Mouse (Mus musculus) embryonic facial prominence, embryonic 13.5 days (tissue): ENCODE results near the gene Ugt1a1. TPM values are rescaled to one million over a fixed set of nuclear protein-coding genes. Genes with fewer than 3 reads are reported as not detected.

Experiments
- ATAC-seq: fragments of 200-750 bp; cut with Nextera tagmentation; 2 replicates; pipeline ENCODE4 v1.8.0; 2017; ENCODE audit warnings: low read depth; ENCODE audit not compliant: insufficient number of reproducible peaks, insufficient read depth, low FRiP score, low TSS enrichment
- H3K27ac ChIP-seq: fragments of 300-500 bp; sonication (generic); 2 replicates; pipeline ENCODE4 v1.5.1; 2015; ENCODE audit warnings: moderate library complexity, mild to moderate bottlenecking, inconsistent platforms
- H3K27me3 ChIP-seq: fragments of 300-500 bp; sonication (generic); 2 replicates; pipeline ENCODE4 v1.6.1; 2015; ENCODE audit warnings: mild to moderate bottlenecking, inconsistent platforms
- H3K36me3 ChIP-seq: fragments of 300-500 bp; sonication (generic); 2 replicates; pipeline ENCODE4 v1.6.1; 2015; ENCODE audit warnings: mild to moderate bottlenecking, inconsistent platforms
- H3K4me1 ChIP-seq: fragments of 300-500 bp; sonication (generic); 2 replicates; pipeline ENCODE4 v1.6.1; 2015; ENCODE audit warnings: inconsistent platforms
- H3K4me2 ChIP-seq: fragments of 300-500 bp; sonication (generic); 2 replicates; pipeline ENCODE4 v1.6.1; 2015; ENCODE audit warnings: moderate library complexity, mild to moderate bottlenecking, inconsistent platforms
- H3K4me3 ChIP-seq: fragments of 300-500 bp; sonication (generic); 2 replicates; pipeline ENCODE4 v1.5.1; 2015; ENCODE audit warnings: mild to moderate bottlenecking, inconsistent platforms
- H3K9ac ChIP-seq: fragments of 300-500 bp; sonication (generic); 2 replicates; pipeline ENCODE4 v1.6.1; 2015; ENCODE audit warnings: mild to moderate bottlenecking, inconsistent platforms
- H3K9me3 ChIP-seq: fragments of 300-500 bp; sonication (generic); 2 replicates; pipeline ENCODE4 v1.6.1; 2016; ENCODE audit warnings: inconsistent platforms
- WGBS: fragments of 180-500 bp; shearing (Covaris S2); methylation state at CpG from one replicate; pipeline ENCODE4 v1.1.7; 2015; ENCODE audit warnings: mixed read lengths; 5-methylcytosine and 5-hydroxymethylcytosine counted together
- polyA plus RNA-seq: library from polyadenylated mRNA; unstranded; fragments of >200 nt; fragmentation: Nextera tagmentation; extraction: Ambion mirVana; gene quantifications from 2 replicates; pipeline ENCODE4 v1.2.1, GENCODE M21; 2015

Ugt1a1 gene
- polyA plus RNA-seq, 1 experiment from 2014 or later, result not detected

DNA sequence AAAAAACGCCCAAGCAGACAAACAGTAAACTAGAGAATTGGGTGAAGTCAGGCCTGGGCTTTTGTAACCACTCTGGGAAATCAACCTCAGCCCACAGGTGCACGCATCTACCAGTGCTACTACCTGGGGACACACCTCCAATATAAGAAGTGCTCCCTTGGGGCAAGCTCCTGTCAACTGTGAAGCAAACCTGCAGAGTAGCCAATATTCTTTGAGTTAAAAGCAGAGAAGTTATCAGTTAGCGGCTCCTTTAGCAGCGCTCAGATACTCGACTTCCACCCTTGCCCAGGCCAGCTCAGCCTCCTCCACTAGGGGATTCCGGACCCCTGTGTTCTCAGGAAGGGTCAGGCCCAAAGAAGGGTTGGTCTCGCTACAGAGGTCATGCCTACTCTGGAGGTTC is 49.9 kb downstream of the Ugt1a1 start:
- peak; percentile 0; the same call in 1 of the 2 replicates for ATAC-seq
- no peak overlapping the region for H3K4me2 ChIP-seq
- WGBS, result 87% methylated on average over 7 of the region's 7 CpGs
- no peak overlapping the region for H3K9ac ChIP-seq
- H3K27me3 ChIP-seq, result no peaks in the 10 kb centered on the region
- no peak overlapping the region for H3K4me3 ChIP-seq
- peaks cover 17% of the 10 kb centered on the region; the same call in 1 of the 2 replicates for H3K9me3 ChIP-seq
- no peaks in the 10 kb centered on the region for H3K4me1 ChIP-seq
- peaks cover 75% of the 10 kb centered on the region for H3K36me3 ChIP-seq
- no peak overlapping the region for H3K27ac ChIP-seq

DNA sequence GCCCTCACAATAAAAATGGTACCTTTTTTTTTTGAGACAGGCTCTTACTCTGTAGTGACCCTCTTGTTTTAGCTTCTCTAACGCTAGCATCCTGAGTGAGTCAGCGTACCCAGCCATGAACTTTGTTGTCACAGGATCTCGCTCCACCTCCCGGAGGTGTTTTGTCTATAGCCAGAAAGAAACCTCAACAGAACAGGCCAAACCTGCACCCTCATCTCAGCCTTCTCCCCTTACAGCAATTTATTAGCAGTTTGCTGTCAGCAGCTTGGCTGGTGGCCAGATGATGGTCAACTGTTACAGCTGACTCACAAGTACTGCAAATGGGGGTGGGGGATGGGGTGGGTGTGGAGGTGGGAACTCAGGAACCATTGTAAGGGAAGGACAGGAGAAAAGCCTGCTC is 50.5 kb downstream of the Ugt1a1 start:
- H3K9me3 ChIP-seq, result peaks cover 15% of the 10 kb centered on the region; the same call in 1 of the 2 replicates

DNA sequence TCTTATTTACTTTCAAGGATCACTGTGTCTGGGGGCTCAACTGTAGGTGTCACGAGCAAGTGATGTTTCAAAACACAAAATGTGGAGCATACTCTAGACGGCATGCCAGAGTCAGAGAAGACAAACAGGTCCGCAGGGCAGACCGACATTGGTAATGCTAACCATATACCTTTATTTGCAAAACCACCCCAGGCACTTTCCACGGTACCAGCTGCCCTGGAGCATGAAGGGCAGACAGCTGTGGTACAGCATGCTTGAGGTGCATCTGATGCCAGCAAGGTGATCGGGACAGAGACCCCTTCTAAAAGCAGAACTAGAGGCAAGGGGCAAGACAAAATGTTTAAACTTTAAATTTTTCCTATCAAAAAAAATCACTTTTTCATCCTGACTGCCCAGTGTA is 51.2 kb downstream of the Ugt1a1 start:
- no peak overlapping the region for H3K4me3 ChIP-seq
- H3K4me2 ChIP-seq, result no peak overlapping the region
- no peak for ATAC-seq
- H3K36me3 ChIP-seq, result peaks cover 88% of the 10 kb centered on the region
- no peaks in the 10 kb centered on the region for H3K4me1 ChIP-seq
- WGBS, result 70% methylated on average over 6 of the region's 6 CpGs
- peaks cover 8% of the 10 kb centered on the region; the same call in 1 of the 2 replicates for H3K9me3 ChIP-seq
- H3K27ac ChIP-seq, result no peak overlapping the region
- no peak overlapping the region for H3K9ac ChIP-seq
- H3K27me3 ChIP-seq, result no peaks in the 10 kb centered on the region

More for the DNA sequence above, 50.5 kb downstream of the Ugt1a1 start:
- Histone ChIP-seq H3K4me2 (no peak overlapping the region), H3K36me3 (peaks cover 81% of the 10 kb centered on the region), H3K9ac (no peak overlapping the region), H3K27me3 (no peaks in the 10 kb centered on the region), H3K4me3 (no peak overlapping the region), H3K27ac (no peak overlapping the region), H3K4me1 (no peaks in the 10 kb centered on the region)
- peak; percentile 6; the same call in 1 of the 2 replicates for ATAC-seq
- WGBS, result 83% methylated on average over 4 of the region's 4 CpGs

DNA sequence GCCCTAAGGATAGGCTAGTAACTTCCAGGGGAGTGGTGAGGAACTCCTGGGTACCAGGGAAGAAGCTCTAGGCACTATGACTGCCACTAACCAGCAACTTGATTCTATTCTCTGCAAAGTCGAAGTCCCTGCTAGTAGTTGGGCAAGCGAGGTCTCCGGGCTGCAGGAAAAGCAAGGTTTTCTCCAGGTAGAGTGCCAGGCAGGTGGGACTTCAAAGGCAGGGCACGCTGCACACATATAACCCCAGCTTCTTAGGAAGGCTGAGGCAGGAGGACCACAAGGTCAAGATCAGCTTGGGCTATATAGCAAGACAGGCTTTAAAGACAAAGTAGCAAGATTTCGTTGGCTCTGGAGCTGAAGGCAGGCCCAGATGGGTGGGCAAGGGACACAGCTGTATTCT is 52.0 kb downstream of the Ugt1a1 start:
- ATAC-seq, result no peak
- H3K4me2 ChIP-seq, result no peak overlapping the region
- WGBS, result 91% methylated on average over 5 of the region's 5 CpGs
- no peak overlapping the region for H3K9ac ChIP-seq
- no peaks in the 10 kb centered on the region for H3K27me3 ChIP-seq
- H3K9me3 ChIP-seq, result 0 out of 2 replicates have a peak, but pooled peaks cover 4% of the 10 kb centered on the region
- no peaks in the 10 kb centered on the region for H3K4me1 ChIP-seq
- H3K27ac ChIP-seq, result no peak overlapping the region
- peaks cover 96% of the 10 kb centered on the region for H3K36me3 ChIP-seq
- no peak overlapping the region for H3K4me3 ChIP-seq

DNA sequence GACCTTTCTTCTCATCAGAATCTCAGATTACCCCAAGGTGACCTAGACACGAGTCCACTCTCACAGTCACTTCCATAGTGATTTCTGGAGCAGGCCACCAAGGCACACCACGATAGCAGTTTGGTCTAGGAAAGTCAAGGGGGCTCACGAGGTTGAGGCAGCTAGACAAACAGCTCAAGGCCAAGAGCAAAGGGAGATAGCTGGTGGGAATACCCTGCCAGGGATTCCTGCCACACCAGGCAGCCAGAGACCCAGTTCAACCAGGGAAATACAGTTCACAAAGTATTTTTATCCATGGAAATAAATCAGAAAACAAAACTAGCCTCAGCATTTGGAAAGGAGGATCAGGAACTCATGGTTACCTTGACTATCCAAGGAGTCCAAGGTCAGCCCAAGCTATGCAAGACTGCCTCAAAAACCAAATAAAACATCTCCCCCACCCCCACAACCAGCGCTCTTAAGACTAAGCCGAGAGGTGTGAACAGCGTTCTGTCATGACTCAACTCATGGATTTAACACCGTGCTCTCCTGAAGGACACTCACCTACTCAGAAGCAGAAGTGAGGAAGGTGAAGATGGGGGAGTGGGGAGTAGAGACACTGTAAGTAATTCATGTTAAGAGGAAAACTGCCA is 52.6 kb downstream of the Ugt1a1 start:
- Histone ChIP-seq H3K36me3 (peaks cover 100% of the 10 kb centered on the region), H3K4me1 (no peaks in the 10 kb centered on the region), H3K4me3 (no peak overlapping the region), H3K4me2 (no peak overlapping the region), H3K27ac (no peak overlapping the region), H3K27me3 (no peaks in the 10 kb centered on the region), H3K9me3 (0 out of 2 replicates have a peak, but pooled peaks cover 4% of the 10 kb centered on the region), H3K9ac (no peak overlapping the region)
- WGBS, result 89% methylated on average over 7 of the region's 7 CpGs
- no peak for ATAC-seq

DNA sequence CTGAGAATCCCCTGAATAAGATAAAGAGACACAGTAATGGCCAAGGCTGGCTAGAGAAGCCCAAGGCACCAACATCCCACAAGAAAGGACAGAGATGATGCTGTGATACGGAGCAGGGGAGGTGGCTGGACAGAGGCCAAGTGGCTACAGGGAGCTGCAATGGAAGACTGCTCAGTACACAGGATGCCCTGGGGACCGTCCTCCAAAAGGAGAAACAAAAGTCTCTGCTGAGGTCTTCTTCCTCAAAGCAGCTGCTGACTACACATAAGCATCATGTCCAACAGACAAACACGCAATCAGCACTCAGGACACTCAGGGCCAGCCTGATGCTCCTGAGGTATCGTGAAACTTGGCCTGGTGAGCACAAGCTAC is 53.1 kb downstream of the Ugt1a1 start:
- H3K36me3 ChIP-seq, result peaks cover 100% of the 10 kb centered on the region
- no peaks in the 10 kb centered on the region for H3K4me1 ChIP-seq
- 0 out of 2 replicates have a peak, but pooled peaks cover 4% of the 10 kb centered on the region for H3K9me3 ChIP-seq
- H3K4me2 ChIP-seq, result no peak overlapping the region
- H3K4me3 ChIP-seq, result no peak overlapping the region
- H3K9ac ChIP-seq, result no peak overlapping the region
- no peaks in the 10 kb centered on the region for H3K27me3 ChIP-seq
- no peak for ATAC-seq
- WGBS, result 78% methylated on average over 4 of the region's 4 CpGs
- H3K27ac ChIP-seq, result no peak overlapping the region

DNA sequence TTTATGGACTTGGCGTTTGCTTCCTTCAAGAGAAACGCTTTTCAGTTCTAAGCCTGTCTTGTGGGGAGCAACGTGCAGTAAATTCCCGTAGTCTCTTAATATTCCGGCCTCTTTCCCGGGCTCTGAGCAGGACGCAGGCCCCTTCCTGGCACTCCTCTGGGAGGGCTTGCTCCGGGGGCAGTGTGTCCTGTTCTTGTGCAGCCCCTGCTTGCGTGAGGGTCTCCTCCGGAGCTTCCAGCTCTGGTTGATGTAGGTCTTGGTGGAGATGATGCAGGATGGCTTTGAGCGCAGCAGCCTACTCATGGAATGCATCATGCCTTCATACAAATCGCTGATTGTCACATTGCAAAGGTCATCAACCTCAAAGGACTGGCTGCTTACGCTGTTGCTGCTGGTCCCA is 54.4 kb downstream of the Ugt1a1 start:
- no peaks in the 10 kb centered on the region for H3K4me1 ChIP-seq
- 0 out of 2 replicates have a peak, but pooled peaks cover 4% of the 10 kb centered on the region for H3K9me3 ChIP-seq
- no peak overlapping the region for H3K4me3 ChIP-seq
- no peak overlapping the region for H3K9ac ChIP-seq
- peaks cover 91% of the 10 kb centered on the region for H3K36me3 ChIP-seq
- no peak overlapping the region for H3K27ac ChIP-seq
- no peaks in the 10 kb centered on the region for H3K27me3 ChIP-seq
- no peak for ATAC-seq
- 89% methylated on average over 13 of the region's 13 CpGs for WGBS
- no peak overlapping the region for H3K4me2 ChIP-seq

DNA sequence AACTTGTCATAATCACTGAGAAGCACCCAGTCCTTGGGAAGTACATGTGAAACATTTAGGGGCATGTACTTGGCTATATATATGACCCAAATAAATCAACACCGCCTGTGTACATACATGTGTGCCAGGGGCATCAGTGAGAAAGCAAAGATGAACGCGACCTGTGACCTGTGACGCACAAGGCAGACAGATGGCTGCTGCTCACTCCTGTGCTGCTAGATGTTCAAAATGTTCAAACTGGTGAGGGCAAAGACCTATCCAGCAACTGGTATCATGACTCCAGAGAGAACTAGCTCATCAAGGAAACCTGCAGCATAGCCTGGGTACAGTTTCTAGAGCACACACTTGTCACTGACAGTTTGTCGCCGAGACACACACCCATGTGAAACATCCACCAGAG is 55.7 kb downstream of the Ugt1a1 start:
- H3K9me3 ChIP-seq, result 0 out of 2 replicates have a peak, but pooled peaks cover 4% of the 10 kb centered on the region
- no peaks in the 10 kb centered on the region for H3K4me1 ChIP-seq
- H3K27me3 ChIP-seq, result no peaks in the 10 kb centered on the region
- peaks cover 89% of the 10 kb centered on the region for H3K36me3 ChIP-seq
- no peak overlapping the region for H3K27ac ChIP-seq
- H3K4me3 ChIP-seq, result no peak overlapping the region
- WGBS, result 95% methylated on average over 6 of the region's 6 CpGs
- no peak overlapping the region for H3K4me2 ChIP-seq
- ATAC-seq, result no peak
- no peak overlapping the region for H3K9ac ChIP-seq

DNA sequence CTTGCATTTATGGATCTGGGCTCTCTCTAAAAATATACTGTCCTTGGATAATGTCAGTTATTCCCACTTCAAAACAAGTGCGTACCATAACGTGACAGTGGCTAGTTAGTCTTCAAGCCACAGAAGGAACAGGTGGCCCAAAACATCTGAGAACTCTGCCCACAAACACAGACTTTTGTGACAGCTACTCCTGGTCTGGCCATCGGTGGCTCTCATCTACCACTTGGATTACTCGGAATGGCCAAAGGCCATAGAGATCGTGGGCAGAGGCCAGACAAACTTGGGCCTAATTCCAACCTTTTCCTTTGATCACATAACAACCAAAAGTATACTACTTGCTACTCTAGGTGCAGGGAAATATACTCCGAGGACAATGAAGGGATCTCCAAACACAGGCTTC is 56.3 kb downstream of the Ugt1a1 start:
- Histone ChIP-seq H3K4me3 (no peak overlapping the region), H3K4me1 (no peaks in the 10 kb centered on the region), H3K4me2 (no peak overlapping the region), H3K9ac (no peak overlapping the region), H3K27me3 (no peaks in the 10 kb centered on the region), H3K36me3 (peaks cover 89% of the 10 kb centered on the region), H3K9me3 (0 out of 2 replicates have a peak, but pooled peaks cover 4% of the 10 kb centered on the region), H3K27ac (no peak overlapping the region)
- ATAC-seq, result no peak
- WGBS, result 85% methylated on average over 6 of the region's 6 CpGs

Other genes with a start within 250 kb of the Ugt1a1 start
- gene Usp40, start 203.4 kb upstream of the Ugt1a1 start, polyA plus RNA-seq, result 52.3 and 54.0 TPM in 2 replicates
- not detected in 2 replicates for gene Ugt1a10, start 156.6 kb upstream of the Ugt1a1 start, polyA plus RNA-seq
- gene Ugt1a9, start 141.2 kb upstream of the Ugt1a1 start, polyA plus RNA-seq, result not detected in 2 replicates
- gene Ugt1a8, start 124.1 kb upstream of the Ugt1a1 start, polyA plus RNA-seq, result not detected in 2 replicates
- gene Ugt1a7c, start 116.9 kb upstream of the Ugt1a1 start, polyA plus RNA-seq, result 1.6 and 1.7 TPM in 2 replicates
- gene Ugt1a6b, start 108.7 kb upstream of the Ugt1a1 start, polyA plus RNA-seq, result 0.17 and 0.29 TPM in 2 replicates
- 4.4 and 4.8 TPM in 2 replicates for gene Ugt1a6a, start 77.2 kb upstream of the Ugt1a1 start, polyA plus RNA-seq
- gene Ugt1a5, start 45.9 kb upstream of the Ugt1a1 start, polyA plus RNA-seq, result not detected in 2 replicates
- not detected in 2 replicates for gene Ugt1a2, start 11.4 kb upstream of the Ugt1a1 start, polyA plus RNA-seq
- gene Dnajb3, start 6.2 kb upstream of the Ugt1a1 start, polyA plus RNA-seq, result 11.6 and 13.2 TPM in 2 replicates
- 1.1 and 1.2 TPM in 2 replicates for gene Mroh2a, start 15.0 kb downstream of the Ugt1a1 start, polyA plus RNA-seq
- 198 and 204 TPM in 2 replicates for gene Hjurp, start 65.7 kb downstream of the Ugt1a1 start, polyA plus RNA-seq
- gene Trpm8, start 65.7 kb downstream of the Ugt1a1 start, polyA plus RNA-seq, result not detected in 2 replicates
- 3.8 TPM in 1 of 2 replicates, not detected in the other for gene Spp2, start 195.0 kb downstream of the Ugt1a1 start, polyA plus RNA-seq